Mouse (Mus musculus) bone marrow macrophage, adult 2 months (primary cell): ENCODE measurements around the gene Crbn.

Experiments
- CTCF ChIP-seq: IDR thresholded peaks from 2 replicates; pipeline ENCODE4 v1.5.1; 2012; ENCODE audit warnings: low read depth, mild to moderate bottlenecking, low read length, moderate library complexity
- POLR2A ChIP-seq: IDR thresholded peaks from 2 replicates; pipeline ENCODE4 v1.6.1; 2012; ENCODE audit warnings: mild to moderate bottlenecking, low read depth, low read length, borderline replicate concordance

- TF ChIP-seq CTCF = no peak
- TF ChIP-seq POLR2A = no peak
These were observed 6.3 kb downstream of the Crbn start for GRCm38 (mm10) chr6:106793621-106794020.
